In the genomic region with DNA sequence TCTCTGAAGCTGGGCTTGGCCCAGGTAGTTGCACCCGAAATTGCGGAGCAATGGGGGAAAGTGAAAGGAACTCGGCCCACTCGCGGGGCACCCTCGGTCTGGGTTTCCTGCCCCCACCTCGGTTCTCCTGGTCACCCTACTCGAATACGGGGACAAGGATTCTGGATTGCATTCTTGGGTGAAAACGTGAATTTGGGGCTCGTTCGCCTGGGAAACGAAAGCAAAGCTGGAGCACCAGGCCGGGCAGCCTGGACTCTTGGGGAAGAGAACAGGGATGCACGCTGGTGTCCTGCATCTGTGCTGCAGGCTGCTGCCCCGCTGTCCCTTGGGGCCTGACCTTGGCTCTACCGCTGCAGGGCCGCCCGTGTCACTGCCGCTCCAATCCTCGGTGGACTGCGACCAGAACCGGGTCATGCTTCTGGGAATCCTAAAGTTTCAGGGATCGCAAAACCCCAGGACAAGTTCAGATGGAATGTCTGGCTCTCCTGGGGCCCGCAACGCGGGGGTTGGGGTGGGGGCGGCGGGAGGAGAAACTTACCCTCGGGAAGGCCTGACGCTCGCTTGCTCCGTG, we compare ENCODE assay signal across 8 mouse cellular contexts. TPM values are rescaled to one million over a fixed set of nuclear protein-coding genes. Genes with fewer than 3 reads are reported as not detected.
DNase-seq lines count a peak whose midpoint lies in the region; ATAC-seq lines count a peak whose summit lies in the region.

No protein-coding gene starts in this region.

- H3K4me2 ChIP-seq in forebrain, embryonic 13.5 days = peak overlapping the region; percentile 4; the same call in 1 of the 2 replicates
- H3K4me2 ChIP-seq in forebrain, embryonic 16.5 days (ENCODE audit: low read length) = no peak overlapping the region

- no peak for ATAC-seq in forebrain, embryonic 13.5 days
- no peak for ATAC-seq in forebrain, embryonic 16.5 days
- ATAC-seq in activated CD4-positive, CD25-positive, alpha-beta regulatory T cell, adult 4 months = no peak

- no peak overlapping the region for H3K27ac ChIP-seq in forebrain, embryonic 13.5 days
- no peak overlapping the region for H3K27ac ChIP-seq in forebrain, embryonic 16.5 days (ENCODE audit: low read length)
- H3K27ac ChIP-seq in limb, embryonic 10.5 days = peak overlapping the region; percentile 99

- H3K27me3 ChIP-seq in forebrain, embryonic 13.5 days = peaks cover 100% of the 10 kb centered on the region
- peaks cover 69% of the 10 kb centered on the region for H3K27me3 ChIP-seq in forebrain, embryonic 16.5 days (replicated peaks; ENCODE audit: control insufficient read depth, insufficient read depth, low read length)
- H3K27me3 ChIP-seq in limb, embryonic 10.5 days (ENCODE audit: low read depth, poor library complexity, severe bottlenecking) = peaks cover 100% of the 10 kb centered on the region

- no peaks in the 10 kb centered on the region for H3K36me3 ChIP-seq in forebrain, embryonic 13.5 days (ENCODE audit: poor library complexity, severe bottlenecking)
- no peaks in the 10 kb centered on the region for H3K36me3 ChIP-seq in forebrain, embryonic 16.5 days (ENCODE audit: control insufficient read depth, insufficient read depth)
- no peaks in the 10 kb centered on the region for H3K36me3 ChIP-seq in limb, embryonic 10.5 days

- 0 out of 2 replicates have a peak, but pooled peaks cover 4% of the 10 kb centered on the region for H3K4me1 ChIP-seq in forebrain, embryonic 13.5 days
- peaks cover 5% of the 10 kb centered on the region for H3K4me1 ChIP-seq in forebrain, embryonic 16.5 days (replicated peaks; ENCODE audit: control insufficient read depth, insufficient read depth, low read length)
- H3K4me1 ChIP-seq in limb, embryonic 10.5 days = peaks cover 48% of the 10 kb centered on the region

- DNase-seq in urinary bladder, adult 2 months (ENCODE audit: low spot score) = peak; percentile 33
- DNase-seq in urinary bladder, postnatal 10 days (ENCODE audit: low spot score) = no peak
- peak; percentile 74 for DNase-seq in limb, embryonic 10.5 days (ENCODE audit: low spot score)
- peak; percentile 9 for DNase-seq in yolk sac, embryonic 10.5 days (ENCODE audit: low spot score)
- no peak for DNase-seq in ovary, postnatal 14 days (ENCODE audit: low spot score)

- no peak overlapping the region for H3K9ac ChIP-seq in forebrain, embryonic 13.5 days
- no peak overlapping the region for H3K9ac ChIP-seq in forebrain, embryonic 16.5 days (replicated peaks; ENCODE audit: low read depth, low read length)

- no peaks in the 10 kb centered on the region for H3K9me3 ChIP-seq in forebrain, embryonic 13.5 days (replicated peaks)
- H3K9me3 ChIP-seq in forebrain, embryonic 16.5 days (ENCODE audit: control insufficient read depth, low read length) = no peaks in the 10 kb centered on the region
- no peaks in the 10 kb centered on the region for H3K9me3 ChIP-seq in limb, embryonic 10.5 days (replicated peaks)

- no peak overlapping the region; the same call in 1 of the 2 replicates for H3K4me3 ChIP-seq in forebrain, embryonic 13.5 days
- no peak overlapping the region for H3K4me3 ChIP-seq in forebrain, embryonic 16.5 days (replicated peaks; ENCODE audit: low read length)
- peak overlapping the region; percentile 64 for H3K4me3 ChIP-seq in limb, embryonic 10.5 days

- WGBS in forebrain, embryonic 13.5 days = 1% methylated on average over 33 of the region's 33 CpGs
- WGBS in forebrain, embryonic 16.5 days = under 1% methylated on average over 33 of the region's 33 CpGs
- under 1% methylated on average over 33 of the region's 33 CpGs for WGBS in limb, embryonic 10.5 days

RNA-seq across cellular contexts. Expression of gene Tbx5, which starts 1.2 kb away (rescaled TPM):
- 0.05 and 0.08 TPM in 2 replicates for polyA plus RNA-seq in forebrain, embryonic 13.5 days (2015; fragmentation: Nextera tagmentation; extraction: Ambion mirVana)
- polyA plus RNA-seq in forebrain, embryonic 16.5 days (2015; fragmentation: Nextera tagmentation; extraction: Ambion mirVana) = 0.12 TPM in 1 of 2 replicates, not detected in the other
- 9.9 and 16.5 TPM in 2 replicates for polyA plus RNA-seq in urinary bladder, adult 2 months (2012; rRNA removed)
- 35.6 and 39.1 TPM in 2 replicates for polyA plus RNA-seq in limb, embryonic 10.5 days (2016; fragmentation: Nextera tagmentation; extraction: Ambion mirVana)
- not detected for polyA plus RNA-seq in activated CD4-positive, CD25-positive, alpha-beta regulatory T cell, adult 4 months (2017; shearing (Covaris generic))

Comparison
In these comparisons a context has a peak if more than half of its experiments do, and no peak if none do; other contexts are left out.
1. DNase-seq: peak in urinary bladder, adult 2 months (single experiment), limb, embryonic 10.5 days (single experiment) and yolk sac, embryonic 10.5 days (single experiment); none in urinary bladder, postnatal 10 days (single experiment) and ovary, postnatal 14 days (single experiment).